In genomic region chr14:118664661-118665060, GRCm38 (mm10) we compare ENCODE assay signal across 20 mouse cellular contexts. TPM values are rescaled to one million over a fixed set of nuclear protein-coding genes. Genes with fewer than 3 reads are reported as not detected.
DNase-seq lines count a peak whose midpoint lies in the region; ATAC-seq and TF ChIP-seq lines count a peak whose summit lies in the region.
"Had no signal": no experiment of that assay in that cellular context is flagged by ENCODE, and none has a peak within 500 bp of the region (broad histone marks: within the 10 kb centered on the region; RNA-seq: fewer than 3 reads in every experiment).

No protein-coding gene starts in this region.

- H3K9ac ChIP-seq in kidney, embryonic 15.5 days: no peak overlapping the region
- H3K9ac ChIP-seq in liver, embryonic 13.5 days: no peak overlapping the region
- H3K9ac ChIP-seq: embryonic facial prominence, embryonic 15.5 days; heart, embryonic 12.5 days; hindbrain, embryonic 15.5 days had no signal

- no peaks in the 10 kb centered on the region for H3K27me3 ChIP-seq in kidney, embryonic 15.5 days
- H3K27me3 ChIP-seq in G1E (ENCODE audit: insufficient read depth, low read length): no peaks in the 10 kb centered on the region
- no peaks in the 10 kb centered on the region for H3K27me3 ChIP-seq in liver, embryonic 13.5 days
- H3K27me3 ChIP-seq: CH12.LX; embryonic facial prominence, embryonic 15.5 days; hindbrain, embryonic 15.5 days had no signal

- H3K27ac ChIP-seq in kidney, embryonic 15.5 days: peak overlapping the region; percentile 71
- H3K27ac ChIP-seq in liver, embryonic 13.5 days: peak overlapping the region; percentile 6; the same call in 1 of the 2 replicates
- peak overlapping the region; percentile 45; the same call in 1 of the 2 replicates for H3K27ac ChIP-seq in macrophage
- H3K27ac ChIP-seq: embryonic facial prominence, embryonic 15.5 days; heart, adult 2 months; hindbrain, embryonic 15.5 days had no signal

- H3K79me2 ChIP-seq in macrophage (ENCODE audit: inconsistent target): no peaks in the 10 kb centered on the region; the same call in 1 of the 2 replicates

- ATAC-seq in kidney, embryonic 15.5 days (replicated peaks; ENCODE audit: low FRiP score): no peak
- ATAC-seq in G1E (ENCODE audit: extremely low read depth, insufficient number of reproducible peaks, low FRiP score, poor library complexity, severe bottlenecking): peak; percentile 47
- peak; percentile 18; the same call in 1 of the 2 replicates for ATAC-seq in liver, embryonic 13.5 days (ENCODE audit: low read depth)
- ATAC-seq: forebrain, embryonic 16.5 days had no signal

- no peaks in the 10 kb centered on the region for H3K9me3 ChIP-seq in kidney, embryonic 15.5 days (replicated peaks)
- H3K9me3 ChIP-seq in G1E (replicated peaks): no peaks in the 10 kb centered on the region
- no peaks in the 10 kb centered on the region for H3K9me3 ChIP-seq in liver, embryonic 13.5 days (replicated peaks)
- H3K9me3 ChIP-seq: embryonic facial prominence, embryonic 15.5 days; heart, embryonic 12.5 days; hindbrain, embryonic 15.5 days had no signal

- H3K4me2 ChIP-seq in kidney, embryonic 15.5 days: no peak overlapping the region
- H3K4me2 ChIP-seq in liver, embryonic 13.5 days: peak overlapping the region; percentile 8; the same call in 1 of the 2 replicates
- H3K4me2 ChIP-seq: embryonic facial prominence, embryonic 15.5 days; heart, embryonic 12.5 days; hindbrain, embryonic 15.5 days had no signal

- no peak overlapping the region for H3K4me3 ChIP-seq in kidney, embryonic 15.5 days (replicated peaks)
- no peak overlapping the region for H3K4me3 ChIP-seq in G1E (ENCODE audit: low read depth, low read length)
- H3K4me3 ChIP-seq in liver, embryonic 13.5 days (replicated peaks): no peak overlapping the region
- no peak overlapping the region for H3K4me3 ChIP-seq in macrophage (ENCODE audit: inconsistent target)
- H3K4me3 ChIP-seq: embryonic facial prominence, embryonic 15.5 days; erythroblast, embryonic 14.5 days; heart, adult 2 months; heart, embryonic 12.5 days; hindbrain, embryonic 15.5 days had no signal

- DNase-seq in kidney, postnatal 14 days: no peak
- DNase-seq in G1E (ENCODE audit: low spot score): no peak
- no peak for DNase-seq in liver, embryonic 13.5 days
- DNase-seq in cerebellum, adult 9-10 months: no peak
- no peak for DNase-seq in cerebellum, adult 11-12 months
- DNase-seq: adrenal gland, adult 2 months; adrenal gland, postnatal 25 days; cerebellum, adult 2 months; cerebellum, postnatal 14 days; embryo, embryonic 11 days; gastrocnemius, postnatal 10 days; heart, adult 2 months had no signal

- no peak for TF ChIP-seq CTCF in G1E (IDR thresholded peaks at IDR 0.05; ENCODE audit: low read depth, low read length)

- no peaks in the 10 kb centered on the region for H3K36me3 ChIP-seq in kidney, embryonic 15.5 days
- H3K36me3 ChIP-seq in G1E (replicated peaks) (peaks cover 90% of the 10 kb centered on the region), macrophage (ENCODE audit: inconsistent target) (no peaks in the 10 kb centered on the region)
- H3K36me3 ChIP-seq in liver, embryonic 13.5 days: no peaks in the 10 kb centered on the region
- H3K36me3 ChIP-seq: embryonic facial prominence, embryonic 15.5 days; heart, embryonic 12.5 days; hindbrain, embryonic 15.5 days had no signal

- WGBS in kidney, embryonic 15.5 days: 66% methylated on average over 7 of the region's 7 CpGs
- WGBS in liver, embryonic 13.5 days (ENCODE audit: insufficient replicate concordance): 39% methylated on average over 7 of the region's 7 CpGs
- 75% methylated on average over 7 of the region's 7 CpGs for WGBS in macrophage (ENCODE audit: missing documents)

- peaks cover 52% of the 10 kb centered on the region for H3K4me1 ChIP-seq in kidney, embryonic 15.5 days
- peaks cover 36% of the 10 kb centered on the region for H3K4me1 ChIP-seq in G1E (ENCODE audit: insufficient read depth, low read depth, low read length)
- H3K4me1 ChIP-seq in liver, embryonic 13.5 days (replicated peaks): peaks cover 46% of the 10 kb centered on the region
- H3K4me1 ChIP-seq: embryonic facial prominence, embryonic 15.5 days had no signal

RNA-seq across cellular contexts. Expression of gene Abcc4, which starts 41.4 kb away (rescaled TPM):
- polyA plus RNA-seq in kidney, embryonic 15.5 days (2015; fragmentation: Nextera tagmentation; extraction: Ambion mirVana): 7.3 and 7.9 TPM in 2 replicates
- total RNA-seq in G1E (2014; fragmentation: Nextera tagmentation) (22.9 and 25.2 TPM in 2 replicates), G1E (2017) (13.3 and 16.2 TPM in 2 replicates)
- polyA plus RNA-seq in G1E (2012) (9.7 and 10.5 TPM in 2 replicates), macrophage (2018) (7.4 to 10.5 TPM (median 9.2 TPM) in 3 replicates)
- polyA plus RNA-seq in liver, embryonic 13.5 days (2015; fragmentation: Nextera tagmentation; extraction: Ambion mirVana): 1.7 and 2.4 TPM in 2 replicates
- 10 to 100 TPM; 16.8 to 61.0 (median 35.9) TPM for total RNA-seq in macrophage (2018; cell fraction: chromatin; rRNA removed)
- total RNA-seq in macrophage (2018; cell fraction: cytosol; rRNA removed): 10 to 100 TPM in 10 of 26 experiments, 1 to 10 TPM in 16; 4.1 to 12.0 (median 8.7) TPM
- total RNA-seq in macrophage (2018; cell fraction: nucleus; rRNA removed): 10 to 100 TPM in 25 of 26 experiments, 1 to 10 TPM in 1; 9.8 to 28.7 (median 19.2) TPM

Comparison
In these comparisons a context has a peak if more than half of its experiments do, and no peak if none do; other contexts are left out.
1. H3K27ac ChIP-seq: peak in every context shown above with its lines; median percentile 71 in kidney, embryonic 15.5 days; 45 in macrophage; 6 in liver, embryonic 13.5 days.